Mouse (Mus musculus) monocyte, adult 5-6 weeks (primary cell): ENCODE data around the gene Slc38a4. TPM values are rescaled to one million over a fixed set of nuclear protein-coding genes. Genes with fewer than 3 reads are reported as not detected.

ENCODE experiments used
- ATAC-seq: fragments of 153-309, 156-312 bp; replicated peaks from 2 replicates; pipeline ENCODE4 v1.8.0; 2017; ENCODE audit warnings: mild to moderate bottlenecking; ENCODE audit not compliant: low TSS enrichment, insufficient number of reproducible peaks, severe bottlenecking, poor library complexity, low FRiP score
- total RNA-seq: library from RNA; stranded (forward); fragments of 200-1000, 200-491, 200-594 nt; gene quantifications from 3 replicates; pipeline ENCODE4 v1.2.3, GENCODE M21; 2017

The Slc38a4 gene
- total RNA-seq, 1 experiment from 2014 or later = not detected

GRCm38 (mm10) chr15:96951783-96952182 lies 104.0 kb downstream of the Slc38a4 start:
- no peak for ATAC-seq

DNA sequence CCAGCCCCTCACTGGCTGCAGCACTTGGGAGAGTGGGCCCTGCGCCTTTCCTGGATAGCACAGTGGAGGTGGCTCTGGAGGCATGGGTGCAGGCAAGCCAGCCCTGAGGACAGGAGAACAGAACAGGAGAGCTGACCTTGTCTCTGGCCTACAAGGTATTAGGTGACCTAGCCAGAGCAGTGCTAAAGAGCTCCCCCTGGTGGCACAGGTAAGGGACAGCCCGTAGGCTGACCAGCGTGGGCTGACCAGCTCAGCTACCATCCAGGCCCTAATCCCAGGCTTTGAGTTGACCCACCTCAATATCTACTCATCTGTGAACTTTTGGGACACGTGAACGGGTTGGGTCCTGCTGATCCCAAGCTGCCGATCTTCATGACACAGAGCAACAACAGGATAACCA lies 107.3 kb downstream of the Slc38a4 start:
- ATAC-seq = no peak; the same call in 1 of the 2 replicates

Other genes with a start within 250 kb of the Slc38a4 start
- gene Pced1b, start 191.2 kb upstream of the Slc38a4 start, total RNA-seq = 1.2 to 24.9 TPM (median 1.6 TPM) in 3 replicates
- gene Amigo2, start 191.3 kb upstream of the Slc38a4 start, total RNA-seq = 1.9 to 6.0 TPM (median 2.6 TPM) in 3 replicates